Mouse (Mus musculus): ENCODE data around the gene Mindy1. TPM values are rescaled to one million over a fixed set of nuclear protein-coding genes. Genes with fewer than 3 reads are reported as not detected.
A peak's percentile ranks its signal among the peaks of the same experiment; 100 is the strongest.

The Mindy1 gene
- polyA plus RNA-seq, 1 experiment from 2014 or later = 39.8 TPM

DNA sequence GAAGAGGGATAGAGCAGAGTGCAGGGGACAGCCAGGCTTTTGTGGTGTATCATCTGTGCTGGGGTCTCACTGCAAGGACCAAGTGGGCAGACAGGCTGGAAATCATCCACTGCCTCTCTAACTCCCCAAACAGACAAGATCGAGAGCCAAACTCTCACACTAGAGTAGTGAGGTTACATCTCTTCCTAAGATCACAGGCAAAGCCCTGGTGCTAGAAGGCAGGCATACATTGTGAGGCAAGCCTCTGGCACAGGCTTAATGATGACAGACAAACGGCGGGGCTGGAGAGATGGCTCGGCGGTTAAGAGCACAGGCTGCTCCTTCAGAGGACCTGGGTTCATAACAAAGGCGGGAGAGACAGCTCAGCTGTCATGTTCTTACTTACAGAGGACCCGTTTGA is 32.3 kb downstream of the Mindy1 start:
- H3K27ac ChIP-seq (ENCODE audit: low read length) = no peak overlapping the region
- H3K9me3 ChIP-seq (ENCODE audit: control insufficient read depth, low read length) = no peaks in the 10 kb centered on the region
- no peak overlapping the region for H3K4me3 ChIP-seq (ENCODE audit: low read length)
- 56% methylated on average over 7 of the region's 7 CpGs for WGBS
- no peak overlapping the region for H3K4me2 ChIP-seq (ENCODE audit: low read depth, low read length)
- H3K27me3 ChIP-seq (replicated peaks; ENCODE audit: control insufficient read depth, insufficient read depth, low read length) = no peaks in the 10 kb centered on the region
- no peak overlapping the region for H3K9ac ChIP-seq (ENCODE audit: low read depth, low read length)
- H3K4me1 ChIP-seq (ENCODE audit: control insufficient read depth, insufficient read depth, low read length) = peaks cover 21% of the 10 kb centered on the region
- H3K36me3 ChIP-seq (ENCODE audit: control insufficient read depth, insufficient read depth, low read length) = no peaks in the 10 kb centered on the region
- no peak for ATAC-seq

GRCm38 (mm10) chr3:95314075-95314474 is 32.9 kb downstream of the Mindy1 start:
- Histone ChIP-seq H3K4me3 (ENCODE audit: low read length) (no peak overlapping the region), H3K4me2 (ENCODE audit: low read depth, low read length) (no peak overlapping the region), H3K36me3 (ENCODE audit: control insufficient read depth, insufficient read depth, low read length) (no peaks in the 10 kb centered on the region), H3K27ac (ENCODE audit: low read length) (no peak overlapping the region), H3K9me3 (ENCODE audit: control insufficient read depth, low read length) (no peaks in the 10 kb centered on the region), H3K27me3 (replicated peaks; ENCODE audit: control insufficient read depth, insufficient read depth, low read length) (no peaks in the 10 kb centered on the region), H3K4me1 (ENCODE audit: control insufficient read depth, insufficient read depth, low read length) (peaks cover 27% of the 10 kb centered on the region), H3K9ac (ENCODE audit: low read depth, low read length) (peak overlapping the region; percentile 99; the same call in 1 of the 2 replicates)
- 76% methylated on average over 6 of the region's 6 CpGs for WGBS
- ATAC-seq = no peak

DNA sequence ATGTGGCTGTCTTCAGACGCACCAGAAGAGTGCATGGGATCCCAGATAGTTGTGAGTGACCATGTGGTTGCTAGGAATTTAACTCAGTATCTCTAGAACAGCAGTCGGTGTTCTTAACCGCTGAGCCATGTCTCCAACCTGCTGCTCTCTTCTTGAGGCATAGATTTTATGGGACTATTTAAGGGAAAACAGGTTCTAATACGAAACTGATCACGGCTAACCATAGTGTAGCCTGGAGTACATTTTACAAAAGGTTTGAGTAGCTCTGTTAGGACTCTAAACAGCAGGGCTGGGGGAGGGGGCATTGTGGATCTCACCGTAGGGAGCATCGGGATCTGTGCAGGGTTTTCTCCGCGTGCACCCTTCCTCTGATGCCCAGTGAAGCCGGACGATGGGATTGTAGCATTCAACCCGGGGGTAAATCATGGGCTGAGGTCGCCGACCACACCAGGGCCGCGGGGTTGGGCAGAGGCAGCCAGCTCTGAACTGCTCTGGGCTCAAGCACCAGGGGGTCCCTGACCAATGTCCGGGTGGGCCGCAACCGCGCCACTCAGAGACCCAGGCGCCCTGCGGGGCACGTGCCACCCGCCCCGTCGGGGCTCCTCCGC is 33.4 kb downstream of the Mindy1 start, which contains the start of gene Cers2:
TSS of gene Cers2 (plus strand) at position 306 of the 608 bp plus-strand sequence.
- peak within 1 kb of the TSS; percentile 86 for H3K4me2 ChIP-seq (ENCODE audit: low read depth, low read length)
- no peaks in the 10 kb centered on the region for H3K27me3 ChIP-seq (replicated peaks; ENCODE audit: control insufficient read depth, insufficient read depth, low read length)
- H3K9ac ChIP-seq (ENCODE audit: low read depth, low read length) = peak within 1 kb of the TSS; percentile 99
- peak within 1 kb of the TSS; percentile 93 for H3K27ac ChIP-seq (ENCODE audit: low read length)
- no peaks in the 10 kb centered on the region for H3K36me3 ChIP-seq (ENCODE audit: control insufficient read depth, insufficient read depth, low read length)
- peaks cover 31% of the 10 kb centered on the region for H3K4me1 ChIP-seq (ENCODE audit: control insufficient read depth, insufficient read depth, low read length)
- H3K4me3 ChIP-seq (ENCODE audit: low read length) = peak within 1 kb of the TSS; percentile 92
- WGBS = 7% methylated on average over 27 of the region's 27 CpGs
- peak; percentile 12 for ATAC-seq
- no peaks in the 10 kb centered on the region for H3K9me3 ChIP-seq (ENCODE audit: control insufficient read depth, low read length)

- 0% methylated on average over 67 of the region's 71 CpGs for WGBS
- Histone ChIP-seq H3K9ac (ENCODE audit: low read depth, low read length) (peak overlapping the region; percentile 99), H3K4me3 (ENCODE audit: low read length) (peak overlapping the region; percentile 92), H3K36me3 (ENCODE audit: control insufficient read depth, insufficient read depth, low read length) (0 out of 2 replicates have a peak, but pooled peaks cover 5% of the 10 kb centered on the region), H3K27ac (ENCODE audit: low read length) (peak overlapping the region; percentile 93), H3K9me3 (ENCODE audit: control insufficient read depth, low read length) (no peaks in the 10 kb centered on the region), H3K27me3 (replicated peaks; ENCODE audit: control insufficient read depth, insufficient read depth, low read length) (no peaks in the 10 kb centered on the region), H3K4me1 (ENCODE audit: control insufficient read depth, insufficient read depth, low read length) (peaks cover 31% of the 10 kb centered on the region), H3K4me2 (ENCODE audit: low read depth, low read length) (peak overlapping the region; percentile 86)
- peak; percentile 92 for ATAC-seq
Measured at GRCm38 (mm10) chr3:95315094-95315843, 34.1 kb downstream of the Mindy1 start.

- peaks cover 31% of the 10 kb centered on the region for H3K4me1 ChIP-seq (ENCODE audit: control insufficient read depth, insufficient read depth, low read length)
- WGBS = 17% methylated on average over 9 of the region's 9 CpGs
- peak overlapping the region; percentile 86 for H3K4me2 ChIP-seq (ENCODE audit: low read depth, low read length)
Measured at GRCm38 (mm10) chr3:95315844-95316550, 34.9 kb downstream of the Mindy1 start.

GRCm38 (mm10) chr3:95317414-95318080 is 36.4 kb downstream of the Mindy1 start:
- Histone ChIP-seq H3K9me3 (ENCODE audit: control insufficient read depth, low read length) (no peaks in the 10 kb centered on the region), H3K27me3 (replicated peaks; ENCODE audit: control insufficient read depth, insufficient read depth, low read length) (no peaks in the 10 kb centered on the region), H3K4me2 (ENCODE audit: low read depth, low read length) (peak overlapping the region; percentile 30), H3K4me3 (ENCODE audit: low read length) (peak overlapping the region; percentile 11; the same call in 1 of the 2 replicates), H3K4me1 (ENCODE audit: control insufficient read depth, insufficient read depth, low read length) (peaks cover 31% of the 10 kb centered on the region), H3K9ac (ENCODE audit: low read depth, low read length) (peak overlapping the region; percentile 26; the same call in 1 of the 2 replicates), H3K27ac (ENCODE audit: low read length) (peak overlapping the region; percentile 59), H3K36me3 (ENCODE audit: control insufficient read depth, insufficient read depth, low read length) (peaks cover 18% of the 10 kb centered on the region; the same call in 1 of the 2 replicates)
- WGBS = 18% methylated on average over 12 of the region's 12 CpGs
- ATAC-seq = no peak

More at GRCm38 (mm10) chr3:95315844-95316550, 34.9 kb downstream of the Mindy1 start:
- H3K9ac ChIP-seq (ENCODE audit: low read depth, low read length) = peak overlapping the region; percentile 99
- peak overlapping the region; percentile 92 for H3K4me3 ChIP-seq (ENCODE audit: low read length)
- peaks cover 9% of the 10 kb centered on the region; the same call in 1 of the 2 replicates for H3K36me3 ChIP-seq (ENCODE audit: control insufficient read depth, insufficient read depth, low read length)
- H3K9me3 ChIP-seq (ENCODE audit: control insufficient read depth, low read length) = no peaks in the 10 kb centered on the region
- peak overlapping the region; percentile 93 for H3K27ac ChIP-seq (ENCODE audit: low read length)
- H3K27me3 ChIP-seq (replicated peaks; ENCODE audit: control insufficient read depth, insufficient read depth, low read length) = no peaks in the 10 kb centered on the region
- no peak for ATAC-seq

GRCm38 (mm10) chr3:95318548-95318947 is 37.4 kb downstream of the Mindy1 start:
- WGBS = 35% methylated on average over 6 of the region's 6 CpGs
- H3K4me1 ChIP-seq (ENCODE audit: control insufficient read depth, insufficient read depth, low read length) = peaks cover 31% of the 10 kb centered on the region
- peak; percentile 65 for ATAC-seq
- H3K4me3 ChIP-seq (ENCODE audit: low read length) = no peak overlapping the region
- no peaks in the 10 kb centered on the region for H3K9me3 ChIP-seq (ENCODE audit: control insufficient read depth, low read length)
- H3K9ac ChIP-seq (ENCODE audit: low read depth, low read length) = peak overlapping the region; percentile 56
- peak overlapping the region; percentile 76 for H3K27ac ChIP-seq (ENCODE audit: low read length)
- no peaks in the 10 kb centered on the region for H3K27me3 ChIP-seq (replicated peaks; ENCODE audit: control insufficient read depth, insufficient read depth, low read length)
- H3K4me2 ChIP-seq (ENCODE audit: low read depth, low read length) = peak overlapping the region; percentile 35; the same call in 1 of the 2 replicates
- peaks cover 22% of the 10 kb centered on the region; the same call in 1 of the 2 replicates for H3K36me3 ChIP-seq (ENCODE audit: control insufficient read depth, insufficient read depth, low read length)

- Histone ChIP-seq H3K9ac (ENCODE audit: low read depth, low read length) (peak overlapping the region; percentile 56), H3K36me3 (ENCODE audit: control insufficient read depth, insufficient read depth, low read length) (peaks cover 22% of the 10 kb centered on the region; the same call in 1 of the 2 replicates), H3K4me3 (ENCODE audit: low read length) (no peak overlapping the region), H3K27ac (ENCODE audit: low read length) (peak overlapping the region; percentile 76), H3K27me3 (replicated peaks; ENCODE audit: control insufficient read depth, insufficient read depth, low read length) (no peaks in the 10 kb centered on the region), H3K4me2 (ENCODE audit: low read depth, low read length) (peak overlapping the region; percentile 35; the same call in 1 of the 2 replicates), H3K4me1 (ENCODE audit: control insufficient read depth, insufficient read depth, low read length) (peaks cover 31% of the 10 kb centered on the region), H3K9me3 (ENCODE audit: control insufficient read depth, low read length) (no peaks in the 10 kb centered on the region)
- no peak for ATAC-seq
- 51% methylated on average over 2 of the region's 2 CpGs for WGBS
Measured at GRCm38 (mm10) chr3:95319110-95319509, 38.0 kb downstream of the Mindy1 start.
